Mouse (Mus musculus) brain, embryonic 14.5 days (tissue): ENCODE measurements around the gene Olfr669.

Experiments
- CTCF ChIP-seq: fragments of 200-500 bp; IDR thresholded peaks from 2 replicates; pipeline ENCODE4 v1.5.1; 2012; ENCODE audit warnings: inconsistent platforms, mild to moderate bottlenecking, moderate library complexity, borderline replicate concordance; ENCODE audit not compliant: insufficient read depth, insufficient read length; ENCODE audit errors: extremely low read depth
- POLR2A ChIP-seq: fragments of 200-500 bp; IDR thresholded peaks from 2 replicates; pipeline ENCODE4 v1.6.1; 2012; ENCODE audit warnings: mild to moderate bottlenecking, inconsistent platforms, borderline replicate concordance; ENCODE audit not compliant: poor library complexity, insufficient read depth, insufficient read length, severe bottlenecking; ENCODE audit errors: extremely low read depth

DNA sequence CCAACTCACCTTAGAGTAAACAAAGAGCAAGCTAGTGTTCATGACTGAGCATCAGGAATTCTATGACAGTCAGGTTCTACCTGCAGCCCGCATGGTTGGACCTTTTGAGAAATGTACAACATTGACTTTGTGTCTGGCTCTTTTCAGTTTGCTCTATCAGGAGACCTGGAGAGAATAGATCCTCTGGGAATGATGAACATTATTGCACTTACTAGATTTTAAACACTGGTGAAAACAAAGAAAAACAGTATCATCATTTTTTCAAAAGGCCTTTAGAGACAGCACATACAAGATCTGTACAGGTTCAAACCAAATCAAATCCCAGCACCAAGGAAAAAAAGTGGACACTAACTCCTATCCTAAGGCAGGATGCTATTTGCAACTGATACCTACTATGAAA lies 12.7 kb upstream of the Olfr669 start, which contains the start of gene Olfr667:
- TF ChIP-seq POLR2A (no peak), CTCF (no peak)
